Mouse (Mus musculus) liver, embryonic 14.5 days (tissue): ENCODE measurements around the gene Krt28. TPM values are rescaled to one million over a fixed set of nuclear protein-coding genes. Genes with fewer than 3 reads are reported as not detected.
A peak's percentile ranks its signal among the peaks of the same experiment; 100 is the strongest.

Experiments used
- ATAC-seq: fragments of 200-750 bp; cut with Nextera tagmentation; 2 replicates; pipeline ENCODE4 v1.8.0; 2017; ENCODE audit warnings: moderate number of reproducible peaks, mild to moderate bottlenecking, moderate library complexity; ENCODE audit not compliant: insufficient read depth
- DNase-seq, 3 experiments: peaks; one replicate each; pipeline ENCODE4 v3.0.0-alpha.2; 2012 to 2013; ENCODE audit warnings: low read depth in 3 of 3, low spot score in 3 of 3
- H3K27ac ChIP-seq: fragments of 300-500 bp; sonication (generic); 2 replicates; pipeline ENCODE4 v1.5.1; 2014; ENCODE audit warnings: moderate library complexity, mild to moderate bottlenecking, control low read depth, inconsistent platforms
- H3K27me3 ChIP-seq: fragments of 300-500 bp; sonication (generic); 2 replicates; pipeline ENCODE4 v1.6.1; 2014; ENCODE audit warnings: mild to moderate bottlenecking, low read length, moderate library complexity; ENCODE audit not compliant: control insufficient read depth, insufficient read depth
- H3K36me3 ChIP-seq: fragments of 300-500 bp; sonication (generic); replicated peaks from 2 replicates; pipeline ENCODE4 v1.6.1; 2014; ENCODE audit warnings: low read depth; ENCODE audit not compliant: control insufficient read depth, insufficient read depth
- H3K4me1 ChIP-seq, 2 experiments: fragments of 200-500 bp in 1 of 2; fragments of 300-500 bp in 1 of 2; sonication (generic) in 1 of 2; replicated peaks; 2 replicates each; pipeline ENCODE4 v1.6.1; 2012 to 2014; ENCODE audit warnings: antibody characterized with exemption in 1 of 2, inconsistent platforms in 1 of 2, low read length in 1 of 2; ENCODE audit not compliant: control insufficient read depth in 2 of 2, insufficient read depth in 2 of 2
- H3K4me2 ChIP-seq: fragments of 300-500 bp; sonication (generic); 2 replicates; pipeline ENCODE4 v1.6.1; 2014; ENCODE audit warnings: low read depth, mild to moderate bottlenecking, control low read depth, moderate library complexity
- H3K4me3 ChIP-seq, 2 experiments: fragments of 200-500 bp in 1 of 2; fragments of 300-500 bp in 1 of 2; sonication (generic) in 1 of 2; 2 replicates each; pipeline ENCODE4 v1.5.1; 2012 to 2014; ENCODE audit warnings: low read depth in 2 of 2, low read length in 2 of 2, mild to moderate bottlenecking in 2 of 2, control low read depth in 1 of 2, inconsistent platforms in 1 of 2, moderate library complexity in 1 of 2; ENCODE audit not compliant: insufficient read depth in 1 of 2
- H3K9ac ChIP-seq: fragments of 300-500 bp; sonication (generic); replicated peaks from 2 replicates; pipeline ENCODE4 v1.6.1; 2014; ENCODE audit warnings: mild to moderate bottlenecking, control low read depth, moderate library complexity
- H3K9me3 ChIP-seq: fragments of 300-500 bp; sonication (generic); 2 replicates; pipeline ENCODE4 v1.6.1; 2016; ENCODE audit warnings: low read length, mixed read lengths; ENCODE audit not compliant: control insufficient read depth
- CTCF ChIP-seq: IDR thresholded peaks from 2 replicates; pipeline ENCODE4 v1.5.1; 2016; ENCODE audit warnings: antibody characterized with exemption, low read depth, control low read depth
- EP300 ChIP-seq: IDR thresholded peaks from 2 replicates; pipeline ENCODE4 v1.6.1; 2016; ENCODE audit warnings: antibody characterized with exemption, low read depth
- WGBS: fragments of 180-500 bp; shearing (Covaris S2); extraction: QIAGEN DNeasy Blood & Tissue Kit; methylation state at CpG from one replicate; pipeline ENCODE4 v1.1.7; 2014; ENCODE audit not compliant: insufficient replicate concordance; 5-methylcytosine and 5-hydroxymethylcytosine counted together
- polyA plus RNA-seq, 2 experiments: library from polyadenylated mRNA; depleted of rRNA in 1 of 2; stranded (reverse) in 1 of 2; unstranded in 1 of 2; fragments of >200 nt; fragmentation: Nextera tagmentation in 1 of 2; extraction: Ambion mirVana in 1 of 2; gene quantifications; 2 replicates each; pipeline versions ENCODE4 v1.2.1 to v1.2.3; 2012 to 2014

Gene Krt28
- polyA plus RNA-seq, 2 experiments, result not detected

- TF ChIP-seq EP300 (no peak), CTCF (no peak)
- Histone ChIP-seq H3K27me3 (no peaks in the 10 kb centered on the region), H3K4me1 (no peaks in the 10 kb centered on the region), H3K36me3 (no peaks in the 10 kb centered on the region), H3K4me3 (no peak overlapping the region), H3K4me2 (no peak overlapping the region), H3K9me3 (no peaks in the 10 kb centered on the region), H3K9ac (no peak overlapping the region), H3K27ac (no peak overlapping the region)
- no peak for DNase-seq
- WGBS, result 56% methylated on average over 8 of the region's 8 CpGs
- ATAC-seq, result no peak
Observed at GRCm38 (mm10) chr11:99369853-99370451, 4.8 kb downstream of the Krt28 start.

GRCm38 (mm10) chr11:99369229-99369628, 5.5 kb downstream of the Krt28 start:
- Histone ChIP-seq H3K27ac (no peak overlapping the region), H3K9me3 (no peaks in the 10 kb centered on the region), H3K9ac (no peak overlapping the region), H3K36me3 (no peaks in the 10 kb centered on the region), H3K4me2 (no peak overlapping the region), H3K27me3 (no peaks in the 10 kb centered on the region), H3K4me3 (no peak overlapping the region), H3K4me1 (no peaks in the 10 kb centered on the region)
- 15% methylated on average over 3 of the region's 3 CpGs for WGBS
- TF ChIP-seq CTCF (peak; percentile 47), EP300 (no peak)
- DNase-seq, result no peak
- no peak for ATAC-seq

GRCm38 (mm10) chr11:99366791-99367190, 7.9 kb downstream of the Krt28 start:
- WGBS, result 36% methylated on average over 10 of the region's 10 CpGs

GRCm38 (mm10) chr11:99364412-99364811, 10.3 kb downstream of the Krt28 start:
- Histone ChIP-seq H3K4me1 (no peaks in the 10 kb centered on the region), H3K27ac (no peak overlapping the region), H3K9me3 (no peaks in the 10 kb centered on the region), H3K4me3 (no peak overlapping the region), H3K9ac (no peak overlapping the region), H3K4me2 (no peak overlapping the region), H3K27me3 (no peaks in the 10 kb centered on the region), H3K36me3 (no peaks in the 10 kb centered on the region)
- WGBS, result 14% methylated on average over 9 of the region's 9 CpGs
- ATAC-seq (no peak), DNase-seq (no peak)
- TF ChIP-seq CTCF (peak; percentile 69), EP300 (no peak)

More at GRCm38 (mm10) chr11:99366791-99367190, 7.9 kb downstream of the Krt28 start:
- H3K4me2 ChIP-seq, result no peak overlapping the region
- no peaks in the 10 kb centered on the region for H3K36me3 ChIP-seq
- ATAC-seq (no peak), DNase-seq (no peak)
- no peak overlapping the region for H3K4me3 ChIP-seq
- H3K9ac ChIP-seq, result no peak overlapping the region
- no peaks in the 10 kb centered on the region for H3K27me3 ChIP-seq
- TF ChIP-seq EP300 (no peak), CTCF (peak; percentile 14; the same call in 1 of the 2 replicates)
- no peaks in the 10 kb centered on the region for H3K9me3 ChIP-seq
- H3K4me1 ChIP-seq, result no peaks in the 10 kb centered on the region
- no peak overlapping the region for H3K27ac ChIP-seq

GRCm38 (mm10) chr11:99361423-99361822, 13.3 kb downstream of the Krt28 start:
- ATAC-seq (no peak), DNase-seq (no peak)
- no peaks in the 10 kb centered on the region for H3K36me3 ChIP-seq
- no peak overlapping the region for H3K4me2 ChIP-seq
- no peaks in the 10 kb centered on the region for H3K27me3 ChIP-seq
- no peak overlapping the region for H3K27ac ChIP-seq
- no peaks in the 10 kb centered on the region for H3K9me3 ChIP-seq
- H3K4me3 ChIP-seq, result no peak overlapping the region
- TF ChIP-seq CTCF, result no peak
- TF ChIP-seq EP300, result no peak
- no peak overlapping the region for H3K9ac ChIP-seq
- H3K4me1 ChIP-seq, result no peaks in the 10 kb centered on the region
- 56% methylated on average over 8 of the region's 8 CpGs for WGBS
